Mouse (Mus musculus) heart, adult 2 months (tissue): ENCODE measurements at regions not wholly inside any gene's neighbourhood (a gene's known extent, or its start where the extent isn't known, plus 50 kb on each side); places are given as distances from the start of the nearest gene placed in this dataset.

Experiments
- DNase-seq, 2 experiments: peaks; one replicate each; pipeline ENCODE4 v3.0.0; 2021
- H3K27ac ChIP-seq: fragments of 200-600 bp; 2 replicates; pipeline ENCODE4 v1.8.1; 2022
- H3K27me3 ChIP-seq: fragments of 200-500 bp; 2 replicates; pipeline ENCODE4 v1.6.1; 2012; ENCODE audit warnings: mild to moderate bottlenecking, low read length, inconsistent platforms, mixed read lengths; ENCODE audit not compliant: control insufficient read depth, insufficient read depth
- H3K36me3 ChIP-seq: fragments of 200-500 bp; 2 replicates; pipeline ENCODE4 v1.6.1; 2012; ENCODE audit warnings: low read length, inconsistent platforms; ENCODE audit not compliant: control insufficient read depth, insufficient read depth
- H3K4me1 ChIP-seq: fragments of 200-500 bp; 2 replicates; pipeline ENCODE4 v1.6.1; 2011; ENCODE audit warnings: low read length; ENCODE audit not compliant: control insufficient read depth, insufficient read depth
- H3K4me3 ChIP-seq: fragments of 200-600 bp; 2 replicates; pipeline ENCODE4 v1.8.1; 2022
- H3K79me2 ChIP-seq: fragments of 200-500 bp; replicated peaks from 2 replicates; pipeline ENCODE4 v1.6.1; 2012; ENCODE audit warnings: mild to moderate bottlenecking, inconsistent platforms, low read length, moderate library complexity, mixed read lengths; ENCODE audit not compliant: control insufficient read depth, insufficient read depth
- H3K9ac ChIP-seq: fragments of 200-500 bp; 2 replicates; pipeline ENCODE4 v1.6.1; 2012; ENCODE audit warnings: low read depth, mild to moderate bottlenecking, control low read depth, inconsistent platforms, low read length, mixed read lengths
- CTCF ChIP-seq: fragments of 200-600 bp; IDR thresholded peaks from 2 replicates; pipeline ENCODE4 v1.8.1; 2022; ENCODE audit warnings: antibody characterized with exemption, mild to moderate bottlenecking, moderate library complexity
- EP300 ChIP-seq: fragments of 200-500 bp; IDR thresholded peaks from 2 replicates; pipeline ENCODE4 v1.6.1; 2011; ENCODE audit warnings: low read depth, low read length, control low read depth; ENCODE audit not compliant: insufficient read depth
- POLR2A ChIP-seq: fragments of 200-500 bp; IDR thresholded peaks from 2 replicates; pipeline ENCODE4 v1.6.1; 2011; ENCODE audit warnings: mild to moderate bottlenecking, low read depth, low read length, control low read depth; ENCODE audit not compliant: insufficient read depth
- WGBS: fragments of 180-500 bp; shearing (Covaris S2); methylation state at CpG from one replicate; pipeline ENCODE4 v1.1.7; 2018; 5-methylcytosine and 5-hydroxymethylcytosine counted together
- intact Hi-C: fragments of 180-260 bp; cut with DNase I; formaldehyde crosslinking; loops from one replicate; pipeline ENCODE4 v1.15.1; 2025

DNA sequence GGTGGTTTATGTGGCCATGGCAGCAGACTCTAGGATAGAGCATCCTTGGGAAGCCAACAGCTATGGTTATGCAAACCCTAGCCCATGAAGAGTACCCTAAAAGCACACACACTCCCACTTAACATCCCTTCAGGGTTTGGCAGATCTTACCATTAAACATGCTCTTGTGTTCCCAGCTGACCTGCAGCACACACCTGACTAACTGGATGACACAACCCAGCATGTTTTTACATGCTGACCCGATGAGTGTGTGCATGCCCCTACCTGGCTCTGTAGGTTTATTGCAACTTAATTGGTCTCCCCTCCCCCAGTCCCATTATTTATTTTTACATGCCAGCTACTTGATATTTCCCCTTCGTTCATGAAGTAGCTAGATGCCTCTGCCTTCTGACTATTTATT, 339.0 kb downstream of the Bcor start:
- TF ChIP-seq EP300: no peak
- TF ChIP-seq POLR2A: no peak
- 52% methylated on average over 2 of the region's 2 CpGs for WGBS
- no peak for DNase-seq
- H3K4me3 ChIP-seq: no peak overlapping the region
- no peak overlapping the region for H3K9ac ChIP-seq
- H3K79me2 ChIP-seq: no peaks in the 10 kb centered on the region
- no peaks in the 10 kb centered on the region for H3K36me3 ChIP-seq
- H3K4me1 ChIP-seq: no peaks in the 10 kb centered on the region
- H3K27ac ChIP-seq: no peak overlapping the region
- intact Hi-C loops: no loop called here
- H3K27me3 ChIP-seq: no peaks in the 10 kb centered on the region

DNA sequence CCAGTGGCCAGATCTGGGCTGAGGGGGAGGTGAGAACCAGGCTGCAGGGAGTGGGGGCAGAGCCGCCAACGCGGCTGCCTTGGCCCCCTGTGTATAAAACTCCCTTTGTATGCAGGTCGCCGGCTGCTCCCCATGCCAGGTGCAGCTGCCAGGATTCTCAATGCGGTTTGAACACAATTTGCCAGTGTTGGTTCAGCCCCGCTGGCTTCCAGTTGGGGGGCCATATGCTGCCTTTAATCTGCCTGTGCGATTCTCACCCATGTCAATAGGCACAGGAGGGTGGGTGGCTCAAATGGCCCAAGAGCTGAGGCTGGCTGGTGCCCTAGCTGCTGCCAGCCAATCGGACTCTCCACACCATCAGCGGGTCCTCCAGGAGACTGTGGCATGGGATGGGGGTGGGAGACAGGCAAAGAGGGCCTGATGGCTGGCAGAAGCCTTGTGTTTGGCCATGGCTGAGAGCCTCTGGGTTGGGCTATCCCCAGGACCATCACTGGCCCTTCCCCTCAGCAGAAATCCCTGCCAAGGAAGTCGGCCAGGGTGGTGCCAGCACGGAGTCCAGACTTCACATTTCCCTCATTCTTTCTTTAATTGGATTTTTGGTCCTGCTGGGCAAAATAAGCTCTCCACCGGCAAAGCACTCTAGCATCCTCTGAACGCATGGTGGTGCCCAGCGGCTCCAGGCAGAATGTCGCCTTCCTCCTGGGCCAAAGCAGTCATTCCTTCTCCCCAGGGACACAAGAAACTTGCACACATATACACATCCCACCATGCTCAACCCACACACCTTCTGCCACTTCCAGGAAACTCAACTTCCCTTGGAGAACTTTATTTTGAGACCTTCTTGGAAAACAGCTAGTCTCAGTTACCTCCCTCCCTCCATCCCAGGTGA, 338.0 kb downstream of the Bcor start:
- no peak overlapping the region for H3K27ac ChIP-seq
- no peaks in the 10 kb centered on the region for H3K4me1 ChIP-seq
- no peaks in the 10 kb centered on the region for H3K36me3 ChIP-seq
- no peak for DNase-seq
- no peaks in the 10 kb centered on the region for H3K79me2 ChIP-seq
- no peak overlapping the region for H3K9ac ChIP-seq
- intact Hi-C loops: no loop called here
- H3K4me3 ChIP-seq: no peak overlapping the region
- TF ChIP-seq EP300 (no peak), POLR2A (no peak), CTCF (no peak)
- no peaks in the 10 kb centered on the region for H3K27me3 ChIP-seq
- WGBS: 69% methylated on average over 16 of the region's 16 CpGs

DNA sequence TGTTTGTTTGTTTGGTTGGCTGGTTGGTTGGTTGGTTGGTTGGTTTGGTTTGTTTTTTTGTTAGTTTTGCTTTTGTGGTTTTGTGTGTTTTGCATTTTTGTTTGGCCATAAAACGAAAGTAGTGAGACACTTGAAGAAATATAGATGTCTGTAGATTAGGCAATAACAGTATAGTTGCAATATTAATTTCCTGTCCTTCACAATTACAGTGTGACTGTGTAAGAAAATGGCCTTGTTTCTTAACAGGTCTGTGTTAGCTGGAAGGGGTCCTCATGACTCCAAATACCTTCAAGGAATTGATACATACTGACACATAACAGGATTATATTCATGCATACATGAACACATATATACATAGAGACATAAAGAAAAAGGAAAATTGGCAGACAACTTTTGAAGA, 334.2 kb downstream of the Bcor start:
- intact Hi-C loops: no loop called here
- no peak overlapping the region for H3K27ac ChIP-seq
- 67% methylated on average over 1 of the region's 1 CpGs for WGBS
- H3K27me3 ChIP-seq: no peaks in the 10 kb centered on the region
- no peaks in the 10 kb centered on the region for H3K79me2 ChIP-seq
- no peaks in the 10 kb centered on the region for H3K4me1 ChIP-seq
- H3K36me3 ChIP-seq: no peaks in the 10 kb centered on the region
- no peak overlapping the region for H3K4me3 ChIP-seq
- no peak for TF ChIP-seq POLR2A
- TF ChIP-seq EP300: no peak
- no peak for TF ChIP-seq CTCF
- H3K9ac ChIP-seq: no peak overlapping the region
- no peak for DNase-seq

DNA sequence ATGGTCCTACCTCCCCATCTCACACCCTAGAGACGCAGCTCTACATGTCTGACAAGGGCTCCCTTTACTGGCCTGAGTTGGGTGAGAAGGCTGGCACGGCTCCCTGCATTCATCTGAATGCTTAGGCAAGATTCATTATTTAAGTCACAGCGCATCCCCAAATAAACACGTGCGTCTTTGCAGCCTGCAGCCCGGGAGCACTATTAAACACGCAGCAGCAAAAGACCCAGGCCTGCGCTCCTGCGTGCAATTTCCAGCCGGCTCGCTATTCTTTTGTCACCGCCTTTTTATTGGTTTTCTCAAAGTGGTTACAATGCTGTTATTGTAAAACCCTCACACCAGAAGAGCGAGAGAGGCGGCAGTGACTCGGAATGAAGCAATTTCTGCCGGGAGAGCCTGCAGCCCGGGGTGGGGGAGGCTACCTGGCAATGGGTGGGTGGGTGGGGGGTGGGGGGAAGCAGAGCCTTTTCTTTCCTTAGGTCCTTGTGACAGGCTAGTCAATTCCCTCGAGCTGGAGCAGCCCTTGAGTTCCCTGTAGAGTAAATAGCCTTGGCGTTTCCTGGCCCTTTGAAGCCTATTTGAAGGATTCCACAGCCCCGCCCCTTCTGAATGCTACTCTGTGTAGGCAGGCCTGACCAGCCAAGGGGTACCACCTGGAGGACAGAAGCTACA, 333.3 kb downstream of the Bcor start:
- Histone ChIP-seq H3K27ac (no peak overlapping the region), H3K79me2 (no peaks in the 10 kb centered on the region), H3K27me3 (no peaks in the 10 kb centered on the region), H3K9ac (no peak overlapping the region), H3K36me3 (no peaks in the 10 kb centered on the region), H3K4me1 (no peaks in the 10 kb centered on the region), H3K4me3 (no peak overlapping the region)
- DNase-seq: no peak
- WGBS: 44% methylated on average over 20 of the region's 20 CpGs
- TF ChIP-seq CTCF: no peak
- no peak for TF ChIP-seq POLR2A
- TF ChIP-seq EP300: no peak
- intact Hi-C loops: no loop called here

DNA sequence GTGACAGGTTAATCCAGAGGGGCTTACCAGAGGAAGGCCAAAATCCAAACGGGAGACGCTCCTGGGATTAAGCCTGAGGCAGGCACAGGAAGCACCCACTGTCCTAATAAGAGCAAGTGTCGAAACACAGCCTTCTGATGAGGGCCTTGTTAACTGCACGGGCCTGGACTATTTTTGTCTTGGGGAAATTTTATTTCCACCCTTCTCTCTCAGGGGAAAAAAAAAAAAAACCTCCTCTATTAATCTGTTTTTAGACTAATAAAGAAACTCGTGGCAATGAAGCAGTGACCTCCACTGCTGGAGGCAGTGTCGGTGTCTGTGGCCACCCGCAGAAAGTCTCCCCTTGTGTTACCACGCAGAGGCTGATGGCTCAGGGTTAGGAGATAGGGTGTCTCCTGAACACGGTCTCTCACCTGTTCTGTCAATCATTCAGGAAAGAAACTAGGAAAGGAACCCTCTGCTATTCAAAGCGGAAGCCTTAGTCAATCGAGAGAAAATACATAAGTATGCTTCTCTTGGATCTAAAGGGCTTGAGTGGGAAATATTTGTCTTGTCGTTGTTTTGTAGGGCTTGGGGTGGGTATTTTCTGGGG, 330.6 kb downstream of the Bcor start:
- H3K79me2 ChIP-seq: no peaks in the 10 kb centered on the region
- H3K9ac ChIP-seq: no peak overlapping the region
- no peak for TF ChIP-seq EP300
- no peak for TF ChIP-seq POLR2A
- no peak for TF ChIP-seq CTCF
- no peak for DNase-seq
- WGBS: 67% methylated on average over 12 of the region's 12 CpGs
- H3K27ac ChIP-seq: no peak overlapping the region
- no peak overlapping the region for H3K4me3 ChIP-seq
- H3K4me1 ChIP-seq: no peaks in the 10 kb centered on the region
- no peaks in the 10 kb centered on the region for H3K36me3 ChIP-seq
- intact Hi-C loops: loop anchor here (10.0 kb wide), 1 partner anchor 175 kb away; no protein-coding TSS in a partner anchor
- no peaks in the 10 kb centered on the region for H3K27me3 ChIP-seq
